Mouse (Mus musculus): ENCODE measurements around the gene B9d2. TPM values are rescaled to one million over a fixed set of nuclear protein-coding genes. Genes with fewer than 3 reads are reported as not detected.

B9d2 gene
- polyA plus RNA-seq, 1 experiment from 2014 or later, result 37.2 TPM

GRCm38 (mm10) chr7:25725886-25726285 is 45.3 kb downstream of the B9d2 start:
- Histone ChIP-seq H3K36me3 (ENCODE audit: control insufficient read depth, insufficient read depth, low read length) (peaks cover 57% of the 10 kb centered on the region), H3K4me1 (ENCODE audit: control insufficient read depth, insufficient read depth, low read length) (no peaks in the 10 kb centered on the region), H3K27ac (ENCODE audit: low read depth, low read length) (no peak overlapping the region), H3K4me3 (ENCODE audit: low read depth, low read length) (no peak overlapping the region), H3K4me2 (ENCODE audit: low read depth) (no peak overlapping the region), H3K27me3 (ENCODE audit: control insufficient read depth, insufficient read depth, low read length) (no peaks in the 10 kb centered on the region), H3K9ac (ENCODE audit: low read length) (no peak overlapping the region), H3K9me3 (ENCODE audit: control insufficient read depth, low read length) (no peaks in the 10 kb centered on the region)
- no peak for DNase-seq (ENCODE audit: low spot score)
- no peak for ATAC-seq (ENCODE audit: insufficient read depth, low FRiP score, low TSS enrichment)
- 87% methylated on average over 19 of the region's 19 CpGs for WGBS

GRCm38 (mm10) chr7:25727800-25728199 is 47.2 kb downstream of the B9d2 start:
- Histone ChIP-seq H3K27ac (ENCODE audit: low read depth, low read length) (no peak overlapping the region), H3K4me3 (ENCODE audit: low read depth, low read length) (no peak overlapping the region), H3K27me3 (ENCODE audit: control insufficient read depth, insufficient read depth, low read length) (no peaks in the 10 kb centered on the region), H3K4me1 (ENCODE audit: control insufficient read depth, insufficient read depth, low read length) (no peaks in the 10 kb centered on the region), H3K36me3 (ENCODE audit: control insufficient read depth, insufficient read depth, low read length) (peaks cover 60% of the 10 kb centered on the region), H3K4me2 (ENCODE audit: low read depth) (no peak overlapping the region), H3K9ac (ENCODE audit: low read length) (no peak overlapping the region), H3K9me3 (ENCODE audit: control insufficient read depth, low read length) (no peaks in the 10 kb centered on the region)
- no peak for DNase-seq (ENCODE audit: low spot score)
- 92% methylated on average over 5 of the region's 5 CpGs for WGBS
- ATAC-seq (ENCODE audit: insufficient read depth, low FRiP score, low TSS enrichment), result no peak

GRCm38 (mm10) chr7:25729396-25729795 is 48.8 kb downstream of the B9d2 start:
- Histone ChIP-seq H3K27ac (ENCODE audit: low read depth, low read length) (no peak overlapping the region), H3K4me1 (ENCODE audit: control insufficient read depth, insufficient read depth, low read length) (no peaks in the 10 kb centered on the region), H3K36me3 (ENCODE audit: control insufficient read depth, insufficient read depth, low read length) (peaks cover 60% of the 10 kb centered on the region), H3K4me2 (ENCODE audit: low read depth) (no peak overlapping the region), H3K9ac (ENCODE audit: low read length) (no peak overlapping the region), H3K4me3 (ENCODE audit: low read depth, low read length) (no peak overlapping the region), H3K9me3 (ENCODE audit: control insufficient read depth, low read length) (no peaks in the 10 kb centered on the region), H3K27me3 (ENCODE audit: control insufficient read depth, insufficient read depth, low read length) (no peaks in the 10 kb centered on the region)
- DNase-seq (ENCODE audit: low spot score), result no peak
- no peak for ATAC-seq (ENCODE audit: insufficient read depth, low FRiP score, low TSS enrichment)
- 58% methylated on average over 2 of the region's 2 CpGs for WGBS

DNA sequence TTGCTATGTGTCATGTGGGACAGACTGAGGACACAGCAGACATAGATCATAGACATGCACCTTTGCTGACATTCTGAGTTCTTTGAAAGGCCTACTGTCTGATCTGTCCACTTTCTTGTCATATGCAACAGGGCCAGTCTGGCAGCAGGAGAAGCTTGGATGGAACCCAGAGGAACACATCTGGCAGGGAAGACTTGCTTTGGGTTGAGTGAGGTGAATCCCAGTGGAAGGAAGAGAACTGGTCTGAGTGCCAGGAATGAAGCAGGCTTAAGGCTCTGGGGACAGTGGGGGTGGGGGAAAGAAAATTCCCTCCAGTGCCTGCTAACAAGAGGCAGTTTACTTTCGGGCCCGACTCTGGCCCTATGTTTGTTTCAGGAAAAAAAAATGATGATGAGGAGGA is 49.3 kb downstream of the B9d2 start:
- ATAC-seq (ENCODE audit: insufficient read depth, low FRiP score, low TSS enrichment) (no peak), DNase-seq (ENCODE audit: low spot score) (no peak)
- Histone ChIP-seq H3K27ac (ENCODE audit: low read depth, low read length) (no peak overlapping the region), H3K4me1 (ENCODE audit: control insufficient read depth, insufficient read depth, low read length) (no peaks in the 10 kb centered on the region), H3K9ac (ENCODE audit: low read length) (no peak overlapping the region), H3K27me3 (ENCODE audit: control insufficient read depth, insufficient read depth, low read length) (no peaks in the 10 kb centered on the region), H3K36me3 (ENCODE audit: control insufficient read depth, insufficient read depth, low read length) (peaks cover 58% of the 10 kb centered on the region), H3K4me2 (ENCODE audit: low read depth) (no peak overlapping the region), H3K9me3 (ENCODE audit: control insufficient read depth, low read length) (no peaks in the 10 kb centered on the region), H3K4me3 (ENCODE audit: low read depth, low read length) (no peak overlapping the region)
- 96% methylated on average over 2 of the region's 2 CpGs for WGBS

DNA sequence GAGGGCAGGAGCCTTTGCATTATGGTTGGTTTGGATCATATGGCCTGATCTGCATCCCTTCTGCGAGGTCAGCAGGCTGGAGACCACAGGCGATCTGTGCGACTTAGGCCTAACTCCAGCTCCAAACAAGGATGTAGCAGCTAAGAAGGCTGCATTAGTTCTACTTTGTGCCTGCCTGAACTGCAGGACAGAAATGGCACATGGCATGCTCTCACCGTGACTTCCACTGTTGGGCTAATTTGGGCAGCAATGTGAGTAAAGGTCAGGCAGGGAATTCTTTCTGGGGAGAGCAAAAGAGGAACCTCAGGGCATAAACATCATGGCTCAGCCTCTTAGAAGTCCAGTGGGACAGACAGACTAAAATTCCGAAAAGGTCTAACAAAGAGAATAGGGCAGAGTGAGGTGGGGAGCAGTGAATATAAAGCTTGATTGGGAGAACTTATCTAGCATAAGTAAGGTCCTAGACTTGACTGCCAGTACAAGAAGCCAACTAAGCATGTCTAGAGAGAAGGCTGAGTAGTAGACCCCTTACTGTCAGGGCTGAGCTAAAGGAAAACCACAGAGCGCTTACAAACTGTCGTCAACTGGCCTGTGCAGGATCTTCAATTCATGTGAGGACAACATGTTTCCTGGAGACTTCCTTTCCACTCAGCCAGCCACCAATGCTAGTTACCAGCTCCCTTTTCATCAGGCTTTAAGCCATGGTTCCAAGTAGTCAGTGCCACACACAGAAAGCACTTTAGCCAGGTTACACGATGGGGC is 50.9 kb downstream of the B9d2 start:
- no peaks in the 10 kb centered on the region for H3K9me3 ChIP-seq (ENCODE audit: control insufficient read depth, low read length)
- H3K4me1 ChIP-seq (ENCODE audit: control insufficient read depth, insufficient read depth, low read length), result no peaks in the 10 kb centered on the region
- WGBS, result 92% methylated on average over 8 of the region's 8 CpGs
- no peak overlapping the region for H3K27ac ChIP-seq (ENCODE audit: low read depth, low read length)
- no peaks in the 10 kb centered on the region for H3K27me3 ChIP-seq (ENCODE audit: control insufficient read depth, insufficient read depth, low read length)
- H3K9ac ChIP-seq (ENCODE audit: low read length), result no peak overlapping the region
- H3K4me2 ChIP-seq (ENCODE audit: low read depth), result no peak overlapping the region
- peaks cover 49% of the 10 kb centered on the region for H3K36me3 ChIP-seq (ENCODE audit: control insufficient read depth, insufficient read depth, low read length)
- DNase-seq (ENCODE audit: low spot score), result no peak
- no peak for ATAC-seq (ENCODE audit: insufficient read depth, low FRiP score, low TSS enrichment)
- H3K4me3 ChIP-seq (ENCODE audit: low read depth, low read length), result no peak overlapping the region

GRCm38 (mm10) chr7:25734991-25735390 is 54.4 kb downstream of the B9d2 start:
- 80% methylated on average over 4 of the region's 4 CpGs for WGBS
- ATAC-seq (ENCODE audit: insufficient read depth, low FRiP score, low TSS enrichment) (no peak), DNase-seq (ENCODE audit: low spot score) (no peak)
- no peak overlapping the region for H3K4me2 ChIP-seq (ENCODE audit: low read depth)
- no peak overlapping the region for H3K4me3 ChIP-seq (ENCODE audit: low read depth, low read length)
- no peaks in the 10 kb centered on the region for H3K4me1 ChIP-seq (ENCODE audit: control insufficient read depth, insufficient read depth, low read length)
- H3K36me3 ChIP-seq (ENCODE audit: control insufficient read depth, insufficient read depth, low read length), result peaks cover 38% of the 10 kb centered on the region
- no peak overlapping the region for H3K9ac ChIP-seq (ENCODE audit: low read length)
- no peaks in the 10 kb centered on the region for H3K9me3 ChIP-seq (ENCODE audit: control insufficient read depth, low read length)
- H3K27me3 ChIP-seq (ENCODE audit: control insufficient read depth, insufficient read depth, low read length), result no peaks in the 10 kb centered on the region
- no peak overlapping the region for H3K27ac ChIP-seq (ENCODE audit: low read depth, low read length)

Other genes starting within 250 kb of the B9d2 start
- 1.0 and 1.2 TPM in 2 replicates for gene Ceacam1, start 203.2 kb upstream of the B9d2 start, polyA plus RNA-seq (2014; fragmentation: Nextera tagmentation; extraction: Ambion mirVana)
- gene Ceacam2, start 140.9 kb upstream of the B9d2 start, polyA plus RNA-seq (2014; fragmentation: Nextera tagmentation; extraction: Ambion mirVana), result not detected in 2 replicates
- not detected in 2 replicates for gene Erich4, start 64.9 kb upstream of the B9d2 start, polyA plus RNA-seq (2014; fragmentation: Nextera tagmentation; extraction: Ambion mirVana)
- 22.4 and 23.2 TPM in 2 replicates for gene Dmac2, start 61.4 kb upstream of the B9d2 start, polyA plus RNA-seq (2014; fragmentation: Nextera tagmentation; extraction: Ambion mirVana)
- 0.88 and 1.7 TPM in 2 replicates for gene B3gnt8, start 54.1 kb upstream of the B9d2 start, polyA plus RNA-seq (2014; fragmentation: Nextera tagmentation; extraction: Ambion mirVana)
- 38.2 and 43.2 TPM in 2 replicates for gene Bckdha, start 21.8 kb upstream of the B9d2 start, polyA plus RNA-seq (2014; fragmentation: Nextera tagmentation; extraction: Ambion mirVana)
- gene Exosc5, start 21.6 kb upstream of the B9d2 start, polyA plus RNA-seq (2014; fragmentation: Nextera tagmentation; extraction: Ambion mirVana), result 49.8 and 54.4 TPM in 2 replicates
- gene Tmem91, start 5.6 kb upstream of the B9d2 start, polyA plus RNA-seq (2014; fragmentation: Nextera tagmentation; extraction: Ambion mirVana), result 1.6 and 1.7 TPM in 2 replicates
- gene Tgfb1, start 6.2 kb downstream of the B9d2 start, polyA plus RNA-seq (2014; fragmentation: Nextera tagmentation; extraction: Ambion mirVana), result 1.2 and 1.6 TPM in 2 replicates
- gene Ccdc97, start 38.3 kb downstream of the B9d2 start, polyA plus RNA-seq (2014; fragmentation: Nextera tagmentation; extraction: Ambion mirVana), result 35.7 and 39.5 TPM in 2 replicates
- 70.2 and 74.4 TPM in 2 replicates for gene Hnrnpul1, start 74.0 kb downstream of the B9d2 start, polyA plus RNA-seq (2014; fragmentation: Nextera tagmentation; extraction: Ambion mirVana)
- gene Axl, start 107.9 kb downstream of the B9d2 start, polyA plus RNA-seq (2014; fragmentation: Nextera tagmentation; extraction: Ambion mirVana), result 29.9 and 33.7 TPM in 2 replicates
- gene Cyp2s1, start 136.1 kb downstream of the B9d2 start, polyA plus RNA-seq (2014; fragmentation: Nextera tagmentation; extraction: Ambion mirVana), result 3.2 and 3.3 TPM in 2 replicates
- gene Cyp2b10, start 216.8 kb downstream of the B9d2 start, polyA plus RNA-seq (2014; fragmentation: Nextera tagmentation; extraction: Ambion mirVana), result not detected in 2 replicates